Mouse (Mus musculus): Measurements from ENCODE around the gene Prpf6. TPM values are rescaled to one million over a fixed set of nuclear protein-coding genes. Genes with fewer than 3 reads are reported as not detected.

Prpf6 gene
- total and polyA plus RNA-seq, 3 experiments: 28.3 to 53.8 (median 48.1) TPM

- DNase-seq (ENCODE audit: extremely low read depth): no peak
- TF ChIP-seq EP300 (IDR thresholded peaks at IDR 0.05; ENCODE audit: low read length) (no peak), ZC3H11A (IDR thresholded peaks at IDR 0.05; ENCODE audit: low read depth, low read length) (no peak), MYC (IDR thresholded peaks at IDR 0.05; ENCODE audit: low read depth, low read length) (no peak), GABPA (IDR thresholded peaks at IDR 0.05; ENCODE audit: insufficient replicate concordance, low read depth, low read length) (no peak), POLR2AphosphoS2 (IDR thresholded peaks at IDR 0.05; ENCODE audit: low read depth, low read length) (no peak), JUN (IDR thresholded peaks at IDR 0.05; ENCODE audit: insufficient read depth, low read depth, low read length) (no peak), NRF1 (IDR thresholded peaks at IDR 0.05; ENCODE audit: low read depth, low read length) (no peak), POLR2A (IDR thresholded peaks at IDR 0.05; ENCODE audit: low read depth, low read length) (no peak), BHLHE40 (IDR thresholded peaks at IDR 0.05; ENCODE audit: low read depth, low read length) (no peak), HCFC1 (IDR thresholded peaks at IDR 0.05; ENCODE audit: low read depth, low read length) (no peak), TCF12 (IDR thresholded peaks at IDR 0.05; ENCODE audit: low read depth, low read length) (no peak), RAD21 (IDR thresholded peaks at IDR 0.05; ENCODE audit: low read depth, low read length) (no peak), SMC3 (IDR thresholded peaks at IDR 0.05; ENCODE audit: low read depth, low read length) (no peak), MXI1 (IDR thresholded peaks at IDR 0.05; ENCODE audit: low read depth, low read length) (no peak), MEF2A (IDR thresholded peaks at IDR 0.05; ENCODE audit: borderline replicate concordance, low read depth, low read length) (no peak), CHD2 (IDR thresholded peaks at IDR 0.05; ENCODE audit: low read length) (no peak), SIN3A (IDR thresholded peaks at IDR 0.05; ENCODE audit: low read length) (no peak)
- Histone ChIP-seq H3K4me1 (ENCODE audit: control insufficient read depth in 1 of 2, insufficient read depth in 2 of 2) (no peaks in the 10 kb centered on the region), H3K9me3 (replicated peaks; ENCODE audit: low read length) (no peaks in the 10 kb centered on the region), H3K4me3 (replicated peaks in 1 of 3; ENCODE audit: low read depth in 2 of 3, low read length in 2 of 3, poor library complexity in 1 of 3) (no peak overlapping the region), H3K4me2 (ENCODE audit: insufficient read depth, low read depth, poor library complexity, severe bottlenecking) (no peak overlapping the region), H3K79me2 (replicated peaks; ENCODE audit: control insufficient read depth, extremely low read depth, insufficient read depth, poor library complexity, severe bottlenecking) (no peaks in the 10 kb centered on the region; the same call in 1 of the 2 replicates), H3K9ac (ENCODE audit: insufficient read depth, low read depth) (no peak overlapping the region), H3K27me3 (replicated peaks) (no peaks in the 10 kb centered on the region), H3K36me3 (replicated peaks in 1 of 2; ENCODE audit: control insufficient read depth in 1 of 2, insufficient read depth in 1 of 2, low read length in 1 of 2) (peaks cover 36 to 73% of the 10 kb centered on the region in 2 experiments), H3K27ac (ENCODE audit: insufficient read depth, low read depth) (no peak overlapping the region)
- in situ Hi-C loops (cut with MboI; ENCODE audit: low pct_ligation_motif_present, low pct_unique_long_range_greater_than_20kb, low sequenced_read_pairs): loop anchor here (10.0 kb wide), 1 partner anchor 76 kb away; the partner anchor contains the start of genes Lkaaear1 and Rgs19
- dilution Hi-C loops (cut with MboI; ENCODE audit: extremely low pct_ligation_motif_present, extremely low pct_unique_long_range_greater_than_20kb, low sequenced_read_pairs): no loop called here
These were observed 27.3 kb downstream of the Prpf6 start for GRCm38 (mm10) chr2:181618761-181619495.

- in situ Hi-C loops (cut with MboI; ENCODE audit: low pct_ligation_motif_present, low pct_unique_long_range_greater_than_20kb, low sequenced_read_pairs): no loop called here
These were observed 31.7 kb downstream of the Prpf6 start for GRCm38 (mm10) chr2:181623401-181623800.

More at GRCm38 (mm10) chr2:181623401-181623800, 31.7 kb downstream of the Prpf6 start:
- dilution Hi-C loops (cut with MboI; ENCODE audit: extremely low pct_ligation_motif_present, extremely low pct_unique_long_range_greater_than_20kb, low sequenced_read_pairs): no loop called here
- no peaks in the 10 kb centered on the region for H3K79me2 ChIP-seq (replicated peaks; ENCODE audit: control insufficient read depth, extremely low read depth, insufficient read depth, poor library complexity, severe bottlenecking)
- TF ChIP-seq IRF4 (IDR thresholded peaks at IDR 0.05; ENCODE audit: low read depth, low read length) (no peak), RAD21 (IDR thresholded peaks at IDR 0.05; ENCODE audit: low read depth, low read length) (peak; percentile 17), SMC3 (IDR thresholded peaks at IDR 0.05; ENCODE audit: low read depth, low read length) (peak; percentile 29; the same call in 1 of the 2 replicates), NELFE (IDR thresholded peaks at IDR 0.05; ENCODE audit: low read depth, low read length) (no peak), CTCF (conservative IDR thresholded peaks at IDR 0.05 in 1 of 2, IDR thresholded peaks at IDR 0.05 in 1 of 2; ENCODE audit: low read depth in 2 of 2, low read length in 2 of 2) (peak in 1 of 2 experiments; percentile 52; a peak in 2 of 4 replicates)
- peaks cover 23 to 71% of the 10 kb centered on the region in 2 experiments for H3K36me3 ChIP-seq (replicated peaks in 1 of 2; ENCODE audit: control insufficient read depth in 1 of 2, insufficient read depth in 1 of 2, low read length in 1 of 2)
- H3K4me1 ChIP-seq (ENCODE audit: control insufficient read depth in 1 of 2, insufficient read depth in 2 of 2): no peaks in the 10 kb centered on the region
- no peaks in the 10 kb centered on the region for H3K27me3 ChIP-seq (replicated peaks)
- H3K9me3 ChIP-seq (replicated peaks; ENCODE audit: low read length): no peaks in the 10 kb centered on the region
- no peak overlapping the region for H3K4me3 ChIP-seq (replicated peaks in 1 of 3; ENCODE audit: low read depth in 2 of 3, low read length in 2 of 3, poor library complexity in 1 of 3)
- DNase-seq (ENCODE audit: extremely low read depth): no peak
- H3K9ac ChIP-seq (ENCODE audit: insufficient read depth, low read depth): no peak overlapping the region
- no peak overlapping the region for H3K4me2 ChIP-seq (ENCODE audit: insufficient read depth, low read depth, poor library complexity, severe bottlenecking)
- no peak overlapping the region for H3K27ac ChIP-seq (ENCODE audit: insufficient read depth, low read depth)
